Mouse (Mus musculus) left cerebral cortex, adult 6 months (tissue): ENCODE measurements around the gene Snx25. TPM values are rescaled to one million over a fixed set of nuclear protein-coding genes. Genes with fewer than 3 reads are reported as not detected.

Experiments used
- long read RNA-seq, 2 experiments: library from polyadenylated mRNA; unstranded; transcript quantifications; one replicate each; pipeline ENCODE4 v2.0.0; 2019 to 2020
- polyA plus RNA-seq: library from polyadenylated mRNA; unstranded; fragments of <200 nt; fragmentation: Nextera tagmentation; gene quantifications from 2 replicates; pipeline ENCODE4 v1.2.3, GENCODE M21; 2021

Snx25 gene
- 6.8 and 10.9 TPM in 2 replicates for polyA plus RNA-seq
- long read RNA-seq, experiment 1, transcript Snx25-203 (19 exons, 3,445 nt): major isoform, 7 of 27 reads
- long read RNA-seq, experiment 1, partial matches to known transcripts: 11 of 27 reads
- long read RNA-seq, experiment 1, other reads (novel, unspliced or antisense): 7 of 27 reads
- long read RNA-seq, experiment 2, partial matches to known transcripts: 7 of 14 reads
- long read RNA-seq, experiment 2, other reads (novel, unspliced or antisense): 6 of 14 reads

GRCm38 (mm10) chr8:46152064-46153031, at the start of gene Snx25:
TSS of gene Snx25 (minus strand) at chr8:46152159.

GRCm38 (mm10) chr8:46151202-46152062, 527 bp downstream of the Snx25 start, which contains the start of gene Cfap97:
TSS of gene Cfap97 (plus strand) at chr8:46151771.

GRCm38 (mm10) chr8:46005596-46005995, 146.4 kb downstream of the Snx25 start, which contains the start of gene Ankrd37:
TSS of gene Ankrd37 (minus strand) at chr8:46005707.

GRCm38 (mm10) chr8:45999138-45999783, 152.7 kb downstream of the Snx25 start, which contains the start of gene Lrp2bp:
TSS of gene Lrp2bp (plus strand) at chr8:45999303.

Other genes starting within 250 kb of the Snx25 start
- 0.10 and 0.23 TPM in 2 replicates for gene Ccdc110, start 217.5 kb downstream of the Snx25 start, polyA plus RNA-seq
- gene 1700029J07Rik, start 176.9 kb downstream of the Snx25 start, polyA plus RNA-seq: 0.83 and 1.2 TPM in 2 replicates
- 81.4 and 86.0 TPM in 2 replicates for gene Ufsp2, start 176.6 kb downstream of the Snx25 start, polyA plus RNA-seq
- 0.16 and 0.20 TPM in 2 replicates for gene Lrp2bp, start 152.9 kb downstream of the Snx25 start, polyA plus RNA-seq
- gene Ankrd37, start 146.5 kb downstream of the Snx25 start, polyA plus RNA-seq: 15.4 and 18.1 TPM in 2 replicates
- 17.3 and 19.8 TPM in 2 replicates for gene Cfap97, start 388 bp downstream of the Snx25 start, polyA plus RNA-seq
- gene Slc25a4, start 59.1 kb upstream of the Snx25 start, polyA plus RNA-seq: 1,853 and 1,897 TPM in 2 replicates
- gene Helt, start 142.5 kb upstream of the Snx25 start, polyA plus RNA-seq: 1.1 and 1.6 TPM in 2 replicates